Mouse (Mus musculus) kidney, postnatal 10 days (tissue): ENCODE measurements around the gene Gm20878.
"Not testable (repeated sequence)": the region's sequence is repeated elsewhere in the genome, so short reads cannot be mapped to it uniquely, and the experiment has no call there.

ENCODE experiments used
- DNase-seq: peaks from one replicate; pipeline ENCODE4 v3.0.0; 2021; ENCODE audit warnings: mixed read lengths

The Gm20878 gene

DNA sequence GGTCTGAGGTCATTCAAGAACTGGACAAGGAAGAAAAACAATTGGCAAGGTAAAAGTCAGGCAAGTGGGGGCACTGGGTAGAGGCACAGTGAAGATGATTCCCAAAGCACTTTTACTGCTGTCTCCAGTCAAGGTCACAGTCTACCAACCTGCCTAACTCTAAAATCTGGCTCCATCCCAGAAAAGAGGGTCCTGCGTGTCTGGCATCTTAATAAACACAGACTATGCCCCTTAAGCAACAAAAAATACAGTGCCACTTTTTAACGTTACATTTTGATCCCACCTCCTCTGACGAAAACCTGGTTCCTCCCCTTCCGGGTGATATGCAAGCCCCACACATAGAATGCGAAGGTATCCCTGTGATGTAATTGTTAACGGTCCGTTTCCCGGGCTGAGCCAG, at the start of gene Gm20878:
Gene Gm20878 (plus strand): TSS at position 301 of the 400 bp plus-strand sequence.
- DNase-seq = not testable (repeated sequence)

DNA sequence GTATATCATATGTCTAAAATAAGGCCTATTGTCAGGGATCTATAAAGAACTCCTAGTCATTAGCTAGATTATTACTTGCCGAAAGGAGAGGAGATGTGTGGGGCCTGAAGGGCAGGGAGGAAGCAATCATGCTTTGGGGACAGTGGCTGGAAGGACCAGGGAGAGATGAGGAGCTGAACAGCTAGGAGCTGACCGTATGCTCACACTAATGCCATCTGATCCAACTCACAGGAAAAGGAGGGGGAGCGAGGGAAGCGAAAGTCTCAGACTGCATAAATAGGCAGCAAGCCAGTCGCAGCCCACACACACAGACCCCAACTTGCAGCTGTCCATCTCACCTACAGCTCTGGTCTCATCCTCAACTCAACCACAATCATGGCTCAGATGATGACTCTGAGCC, 38.1 kb upstream of the Gm20878 start, which contains the start of gene Gm21541:
Gene Gm21541 (plus strand): TSS at position 301 of the 400 bp plus-strand sequence.
- not testable (repeated sequence) for DNase-seq

DNA sequence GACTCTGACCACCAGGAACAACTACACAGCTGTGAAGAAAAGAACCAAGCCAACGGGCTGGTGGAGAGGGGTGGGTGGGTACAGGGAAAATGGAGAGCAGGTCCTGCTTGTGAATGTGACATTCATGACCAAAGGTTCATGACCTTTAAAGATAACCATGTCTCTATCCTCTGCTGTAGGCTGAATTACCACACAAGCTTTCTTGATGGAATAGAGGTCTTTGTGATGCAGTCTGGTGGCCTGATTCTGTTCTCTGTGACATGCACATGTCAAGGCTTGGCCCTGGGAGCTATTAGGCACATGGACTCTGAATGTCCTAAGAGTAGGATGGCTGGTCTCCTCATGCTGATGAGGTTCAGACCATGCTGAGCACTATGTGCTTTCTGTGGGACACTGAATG, 24.4 kb downstream of the Gm20878 start, which contains the start of gene Fam205a4:
Gene Fam205a4 (plus strand): TSS at position 301 of the 400 bp plus-strand sequence.
- DNase-seq = not testable (repeated sequence)
